Mouse (Mus musculus) midbrain, embryonic 13.5 days (tissue): ENCODE measurements around the gene Rdh16. TPM values are rescaled to one million over a fixed set of nuclear protein-coding genes. Genes with fewer than 3 reads are reported as not detected.
"Not testable (repeated sequence)": the region's sequence is repeated elsewhere in the genome, so short reads cannot be mapped to it uniquely, and the experiment has no call there.

Experiments
- ATAC-seq: fragments of 200-750 bp; cut with Nextera tagmentation; 2 replicates; pipeline ENCODE4 v1.8.0; 2017; ENCODE audit warnings: mild to moderate bottlenecking, moderate TSS enrichment, moderate library complexity
- H3K27ac ChIP-seq: fragments of 300-500 bp; sonication (generic); 2 replicates; pipeline ENCODE4 v1.5.1; 2015; ENCODE audit warnings: inconsistent platforms, mild to moderate bottlenecking, moderate library complexity
- H3K27me3 ChIP-seq: fragments of 300-500 bp; sonication (generic); 2 replicates; pipeline ENCODE4 v1.6.1; 2015; ENCODE audit warnings: mild to moderate bottlenecking, inconsistent platforms
- H3K36me3 ChIP-seq: fragments of 300-500 bp; sonication (generic); 2 replicates; pipeline ENCODE4 v1.6.1; 2015; ENCODE audit warnings: mild to moderate bottlenecking, inconsistent platforms
- H3K4me1 ChIP-seq: fragments of 300-500 bp; sonication (generic); replicated peaks from 2 replicates; pipeline ENCODE4 v1.6.1; 2015; ENCODE audit warnings: inconsistent platforms
- H3K4me2 ChIP-seq: fragments of 300-500 bp; sonication (generic); replicated peaks from 2 replicates; pipeline ENCODE4 v1.6.1; 2015; ENCODE audit warnings: moderate library complexity, mild to moderate bottlenecking, inconsistent platforms
- H3K4me3 ChIP-seq: fragments of 300-500 bp; sonication (generic); replicated peaks from 2 replicates; pipeline ENCODE4 v1.5.1; 2015; ENCODE audit warnings: mild to moderate bottlenecking, inconsistent platforms
- H3K9ac ChIP-seq: fragments of 300-500 bp; sonication (generic); replicated peaks from 2 replicates; pipeline ENCODE4 v1.6.1; 2015; ENCODE audit warnings: mild to moderate bottlenecking, inconsistent platforms
- H3K9me3 ChIP-seq: fragments of 300-500 bp; sonication (generic); 2 replicates; pipeline ENCODE4 v1.6.1; 2016; ENCODE audit warnings: mild to moderate bottlenecking, inconsistent platforms
- WGBS: fragments of 180-500 bp; shearing (Covaris S2); methylation state at CpG from one replicate; pipeline ENCODE4 v1.1.7; 2015; 5-methylcytosine and 5-hydroxymethylcytosine counted together
- polyA plus RNA-seq: library from polyadenylated mRNA; unstranded; fragments of >200 nt; fragmentation: Nextera tagmentation; extraction: Ambion mirVana; gene quantifications from 2 replicates; pipeline ENCODE4 v1.2.1, GENCODE M21; 2015

Gene Rdh16
- polyA plus RNA-seq, 1 experiment from 2014 or later = not detected

DNA sequence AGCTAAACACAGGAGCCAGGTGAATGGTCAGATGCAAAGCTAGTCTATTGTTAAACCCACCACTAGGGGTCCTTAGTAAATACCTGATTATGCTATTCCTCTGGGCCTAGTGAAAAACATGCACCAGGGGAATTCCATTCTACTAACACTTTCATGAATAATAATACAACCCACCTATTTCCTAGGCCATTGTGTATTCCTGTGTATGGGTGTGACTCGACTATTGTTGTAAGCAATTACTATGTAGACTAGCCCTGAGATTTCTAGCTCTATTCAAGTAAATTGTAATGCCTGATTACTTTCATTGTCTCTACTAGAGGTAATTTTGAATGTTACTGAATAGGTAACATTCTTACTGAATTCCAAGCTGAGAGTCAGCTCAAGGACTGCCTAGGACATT lies 15.5 kb upstream of the Rdh16 start:
- not testable (repeated sequence) for H3K9ac ChIP-seq, H3K4me3 ChIP-seq, H3K4me1 ChIP-seq, H3K9me3 ChIP-seq, H3K36me3 ChIP-seq, H3K27ac ChIP-seq, H3K27me3 ChIP-seq, H3K4me2 ChIP-seq, ATAC-seq
- 78% methylated on average over 1 of the region's 1 CpGs for WGBS

DNA sequence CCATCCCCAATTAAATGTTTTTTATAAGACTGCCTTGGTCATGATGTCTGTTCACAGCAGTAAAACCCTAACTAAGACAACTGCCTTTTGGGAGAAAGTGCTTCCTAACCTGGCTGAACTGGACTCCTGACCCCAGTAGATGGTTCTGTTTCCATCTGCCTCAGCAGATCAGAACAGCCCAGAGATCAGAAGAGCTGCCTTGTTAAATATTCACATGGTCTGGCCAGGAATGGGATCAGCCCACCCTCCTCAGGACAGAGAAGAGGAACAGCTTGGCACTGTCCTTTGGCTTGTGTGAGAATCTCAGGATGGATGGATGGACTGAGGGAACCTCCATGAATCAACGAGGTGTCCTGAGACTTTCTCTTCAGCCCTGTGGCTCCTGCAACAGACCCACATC lies 1.7 kb upstream of the Rdh16 start:
- Histone ChIP-seq H3K9ac (no peak overlapping the region), H3K9me3 (no peaks in the 10 kb centered on the region), H3K4me1 (no peaks in the 10 kb centered on the region), H3K4me3 (no peak overlapping the region), H3K27ac (no peak overlapping the region), H3K4me2 (no peak overlapping the region), H3K36me3 (no peaks in the 10 kb centered on the region), H3K27me3 (no peaks in the 10 kb centered on the region)
- no peak for ATAC-seq
- 69% methylated on average over 1 of the region's 1 CpGs for WGBS

DNA sequence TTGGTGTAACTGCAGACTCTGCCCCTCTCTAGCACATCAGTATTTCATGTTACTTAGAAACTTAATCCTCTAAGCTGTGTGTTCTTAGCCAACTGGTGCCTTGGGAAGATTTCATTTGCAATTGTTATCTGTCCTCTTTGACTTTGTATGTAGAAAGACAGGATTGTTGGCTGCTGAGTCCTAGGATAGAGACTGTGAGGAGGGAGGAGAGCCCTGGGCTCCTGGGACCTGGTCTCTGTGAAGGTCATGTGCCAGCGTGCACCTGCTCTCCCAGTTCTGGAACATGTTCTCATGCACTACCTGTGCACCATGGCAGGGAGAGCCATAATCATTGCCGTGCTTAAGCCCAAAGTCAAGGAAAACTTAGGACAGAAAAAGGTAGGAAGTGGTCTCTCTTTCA lies 660 bp downstream of the Rdh16 start:
- Histone ChIP-seq H3K4me1 (no peaks in the 10 kb centered on the region), H3K9me3 (no peaks in the 10 kb centered on the region), H3K27me3 (no peaks in the 10 kb centered on the region), H3K9ac (no peak overlapping the region), H3K27ac (no peak overlapping the region), H3K4me3 (no peak overlapping the region), H3K36me3 (no peaks in the 10 kb centered on the region), H3K4me2 (no peak overlapping the region)
- 92% methylated on average over 2 of the region's 2 CpGs for WGBS
- no peak for ATAC-seq

DNA sequence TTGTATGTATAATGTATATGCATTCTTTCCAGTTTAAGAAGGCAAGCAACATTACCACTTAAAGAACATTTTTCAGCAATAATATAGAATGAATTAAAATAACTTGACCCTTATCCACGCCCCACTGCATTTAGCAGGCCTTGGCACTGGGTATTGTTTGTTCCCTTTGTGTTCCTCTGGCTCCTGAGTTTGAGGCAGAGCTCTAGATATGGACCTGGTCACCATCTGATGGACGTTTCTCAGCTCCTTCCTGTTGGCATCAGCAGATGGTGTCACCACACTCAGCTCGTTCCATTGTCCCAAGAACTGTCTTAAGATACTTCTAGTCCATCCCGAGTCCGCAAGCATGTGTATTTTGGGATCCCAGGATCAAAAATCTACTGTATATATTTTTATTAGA lies 1.3 kb downstream of the Rdh16 start:
- Histone ChIP-seq H3K36me3 (no peaks in the 10 kb centered on the region), H3K9ac (no peak overlapping the region), H3K4me3 (no peak overlapping the region), H3K27ac (no peak overlapping the region), H3K9me3 (no peaks in the 10 kb centered on the region), H3K27me3 (no peaks in the 10 kb centered on the region), H3K4me1 (no peaks in the 10 kb centered on the region), H3K4me2 (no peak overlapping the region)
- no peak for ATAC-seq
- WGBS = 85% methylated on average over 5 of the region's 5 CpGs

DNA sequence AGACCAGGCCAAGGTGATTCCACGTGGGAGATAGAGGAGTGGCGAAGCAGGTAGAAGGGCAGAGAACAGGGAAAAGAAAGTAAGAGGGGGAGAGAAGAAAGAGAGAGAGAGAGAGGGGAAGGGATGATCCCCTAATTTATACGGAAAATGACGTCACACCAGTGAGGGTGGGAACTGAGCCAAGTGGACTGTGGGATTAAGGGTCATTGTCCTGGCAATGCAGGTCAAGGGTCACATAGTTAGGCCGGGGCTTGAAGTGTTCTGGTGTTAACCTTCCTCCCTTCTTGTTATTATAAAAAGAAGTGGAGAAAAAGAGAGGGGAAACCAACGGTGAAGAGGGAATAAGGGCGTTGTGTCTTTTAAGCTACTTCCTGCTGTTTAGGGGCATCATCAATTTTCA lies 3.5 kb downstream of the Rdh16 start:
- Histone ChIP-seq H3K9me3 (no peaks in the 10 kb centered on the region), H3K4me3 (no peak overlapping the region), H3K9ac (no peak overlapping the region), H3K4me1 (no peaks in the 10 kb centered on the region), H3K27ac (no peak overlapping the region), H3K4me2 (no peak overlapping the region), H3K27me3 (no peaks in the 10 kb centered on the region), H3K36me3 (no peaks in the 10 kb centered on the region)
- 45% methylated on average over 7 of the region's 7 CpGs for WGBS
- no peak for ATAC-seq

DNA sequence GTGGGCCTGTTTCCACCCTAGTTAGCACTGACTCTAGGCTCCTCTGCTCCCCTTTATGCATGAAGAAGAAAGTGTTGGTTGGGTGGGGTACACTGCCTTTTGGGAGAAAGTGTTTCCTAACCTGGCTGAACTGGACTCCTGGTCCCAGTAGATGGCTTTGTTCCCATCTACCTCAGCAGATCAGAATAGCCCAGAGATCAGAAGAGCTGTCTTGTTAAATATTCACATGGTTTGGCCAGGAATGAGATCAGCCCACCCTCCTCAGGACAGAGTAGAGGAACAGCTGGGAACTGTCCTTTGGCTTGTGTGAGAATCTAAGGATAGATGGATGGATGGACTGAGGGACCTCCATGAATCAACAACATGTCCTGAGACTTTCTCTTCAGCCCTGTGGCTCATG lies 14.9 kb downstream of the Rdh16 start:
- no peaks in the 10 kb centered on the region for H3K27me3 ChIP-seq
- ATAC-seq = no peak
- no peak overlapping the region for H3K4me3 ChIP-seq
- H3K36me3 ChIP-seq = no peaks in the 10 kb centered on the region
- no peak overlapping the region for H3K4me2 ChIP-seq
- H3K9ac ChIP-seq = no peak overlapping the region
- H3K4me1 ChIP-seq = no peaks in the 10 kb centered on the region
- peaks cover 8% of the 10 kb centered on the region; the same call in 1 of the 2 replicates for H3K9me3 ChIP-seq
- H3K27ac ChIP-seq = no peak overlapping the region

DNA sequence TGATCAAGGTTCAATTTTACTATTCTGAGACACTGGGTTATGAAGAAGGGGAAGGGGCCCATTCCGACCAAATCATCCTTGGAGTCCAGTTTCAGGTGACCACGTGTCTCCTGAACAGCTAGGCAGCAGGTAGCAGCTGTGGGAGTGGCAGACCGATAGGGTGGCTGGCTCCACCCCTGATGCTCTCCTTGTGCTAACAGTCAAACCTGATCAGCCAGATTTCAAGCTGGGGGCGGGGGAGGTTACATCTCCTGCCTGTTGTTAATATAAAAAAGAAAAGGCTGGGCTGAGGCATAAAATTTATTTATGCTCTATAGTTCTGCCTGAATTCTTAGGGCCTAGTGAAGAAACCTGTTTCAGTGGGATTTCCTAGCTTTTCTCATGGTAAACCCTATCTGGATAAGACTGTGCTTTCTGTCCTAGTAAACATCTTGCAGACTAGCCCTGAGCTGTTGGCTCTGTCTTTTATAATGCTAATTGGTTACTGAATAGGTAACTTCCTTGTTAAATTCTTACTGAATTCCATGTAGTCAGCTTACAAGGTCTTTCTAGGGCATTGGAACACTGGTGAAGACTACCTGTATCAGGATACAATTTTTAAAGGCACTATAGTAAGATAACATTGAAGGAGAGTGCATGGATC lies 16.4 kb downstream of the Rdh16 start:
- not testable (repeated sequence) for H3K27ac ChIP-seq, H3K9me3 ChIP-seq, H3K4me3 ChIP-seq, H3K36me3 ChIP-seq, H3K27me3 ChIP-seq, H3K4me2 ChIP-seq, H3K9ac ChIP-seq, H3K4me1 ChIP-seq, ATAC-seq
- 82% methylated on average over 4 of the region's 4 CpGs for WGBS

DNA sequence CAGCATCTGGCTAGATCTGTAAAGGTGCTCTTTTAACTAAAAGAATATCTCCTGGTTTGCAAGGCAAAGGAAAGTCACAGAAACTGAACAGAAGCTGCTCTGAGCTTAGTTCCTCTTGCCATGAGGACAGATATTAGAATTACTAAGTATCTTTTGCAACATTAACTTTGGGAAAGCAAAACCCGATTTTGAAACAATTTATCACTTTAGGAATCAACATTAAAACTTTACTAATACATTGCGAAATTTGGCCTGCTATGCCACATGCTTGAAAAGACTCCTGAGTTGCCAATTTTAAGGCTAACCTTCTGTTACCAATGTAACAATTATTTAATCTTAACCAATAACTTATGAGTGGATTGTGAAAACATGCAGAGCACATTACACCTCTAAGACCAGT lies 20.9 kb downstream of the Rdh16 start:
- ATAC-seq, H3K4me2 ChIP-seq, H3K9me3 ChIP-seq, H3K9ac ChIP-seq, H3K4me3 ChIP-seq, H3K27ac ChIP-seq, H3K4me1 ChIP-seq, H3K36me3 ChIP-seq, H3K27me3 ChIP-seq: not testable (repeated sequence)
- WGBS = 92% methylated on average over 2 of the region's 2 CpGs

DNA sequence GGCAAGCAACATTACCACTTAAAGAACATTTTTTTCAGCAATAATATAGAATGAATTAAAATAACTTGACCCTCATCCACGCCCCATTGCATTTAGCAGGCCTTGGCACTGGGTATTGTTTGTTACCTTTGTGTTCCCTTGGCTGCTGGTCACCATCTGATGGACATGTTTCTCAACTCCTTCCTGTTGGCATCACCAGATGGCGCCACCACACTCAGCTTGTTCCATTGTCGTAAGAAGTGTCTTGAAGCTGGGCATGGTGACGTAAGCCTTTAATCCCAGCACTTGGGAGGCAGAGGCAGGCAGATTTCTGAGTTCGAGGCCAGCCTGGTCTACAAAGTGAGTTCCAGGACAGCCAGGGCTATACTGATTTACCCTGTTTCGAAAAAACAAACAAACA lies 24.4 kb downstream of the Rdh16 start:
- 80% methylated on average over 6 of the region's 6 CpGs for WGBS
- no peaks in the 10 kb centered on the region for H3K27me3 ChIP-seq

DNA sequence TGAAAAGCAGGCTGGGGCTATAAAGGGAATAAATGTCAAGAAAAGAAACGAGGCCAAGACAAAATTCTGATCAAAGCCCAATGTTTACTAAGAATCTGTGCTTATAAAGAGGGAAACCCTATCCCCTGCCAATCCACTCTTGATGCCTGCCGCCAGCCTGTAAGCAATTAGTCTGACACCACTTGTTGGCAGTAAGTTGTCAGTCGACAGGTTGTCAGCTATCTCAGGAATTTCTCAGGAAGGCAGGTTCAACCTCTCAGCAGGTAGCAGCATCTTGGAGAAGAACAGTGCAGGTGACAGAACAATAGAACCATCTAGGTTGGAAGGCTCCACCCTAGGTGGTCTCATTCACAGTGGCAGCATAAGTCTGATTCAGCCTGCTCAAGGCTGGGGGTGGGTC lies 28.2 kb downstream of the Rdh16 start:
- H3K4me1 ChIP-seq = no peaks in the 10 kb centered on the region
- H3K9ac ChIP-seq = no peak overlapping the region
- no peaks in the 10 kb centered on the region for H3K36me3 ChIP-seq
- H3K9me3 ChIP-seq = no peaks in the 10 kb centered on the region
- ATAC-seq = no peak
- no peak overlapping the region for H3K4me3 ChIP-seq
- H3K27ac ChIP-seq = no peak overlapping the region
- no peak overlapping the region for H3K4me2 ChIP-seq
- H3K27me3 ChIP-seq = no peaks in the 10 kb centered on the region
- 77% methylated on average over 3 of the region's 3 CpGs for WGBS

More for the DNA sequence above, 24.4 kb downstream of the Rdh16 start:
- Histone ChIP-seq H3K4me3 (no peak overlapping the region), H3K4me1 (no peaks in the 10 kb centered on the region), H3K36me3 (no peaks in the 10 kb centered on the region), H3K4me2 (no peak overlapping the region), H3K9ac (no peak overlapping the region), H3K9me3 (peaks cover 4% of the 10 kb centered on the region; the same call in 1 of the 2 replicates), H3K27ac (no peak overlapping the region)
- no peak for ATAC-seq

DNA sequence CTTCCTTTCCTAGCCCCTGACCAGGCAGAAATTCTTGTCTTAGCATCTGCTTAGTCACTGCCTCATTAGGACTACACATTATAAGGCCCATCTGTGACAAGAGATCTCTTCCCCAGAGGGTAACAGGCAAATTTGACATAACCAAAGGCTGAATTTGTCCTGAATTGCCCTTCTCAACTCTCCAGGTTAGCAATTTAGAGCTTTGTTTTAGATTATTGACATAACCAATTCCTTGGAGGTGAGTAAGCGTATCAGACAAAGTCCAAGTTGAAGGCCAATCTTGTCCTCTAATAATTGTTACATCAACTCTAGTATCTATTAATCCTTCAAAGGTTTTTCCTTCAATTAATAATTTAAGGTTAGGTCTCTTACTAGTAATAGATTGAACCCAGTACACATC lies 33.2 kb downstream of the Rdh16 start:
- not testable (repeated sequence) for H3K4me1 ChIP-seq, H3K36me3 ChIP-seq, H3K9ac ChIP-seq, H3K27me3 ChIP-seq, H3K27ac ChIP-seq, ATAC-seq, H3K4me3 ChIP-seq, H3K4me2 ChIP-seq, H3K9me3 ChIP-seq
- 98% methylated on average over 1 of the region's 1 CpGs for WGBS

DNA sequence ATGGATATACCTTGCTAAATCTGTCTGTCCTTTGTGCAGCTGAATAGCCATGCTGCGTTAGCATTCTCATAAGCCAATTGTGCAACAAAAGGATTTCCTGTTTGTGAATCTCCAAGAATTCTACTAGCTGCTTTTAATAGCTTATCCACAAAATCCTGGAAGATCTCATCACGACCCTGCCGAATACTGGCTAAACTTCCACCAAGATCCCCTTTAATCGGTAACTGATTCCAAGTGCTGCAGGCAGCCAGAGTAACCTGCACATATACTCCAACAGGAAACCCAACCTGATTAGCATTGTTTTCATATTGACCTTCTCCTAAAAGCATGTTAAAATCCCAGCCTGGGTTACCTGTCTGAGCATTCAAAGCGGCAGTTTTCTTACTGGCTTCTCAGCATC lies 34.3 kb downstream of the Rdh16 start:
- Histone ChIP-seq H3K36me3 (no peaks in the 10 kb centered on the region), H3K9ac (no peak overlapping the region), H3K27ac (no peak overlapping the region), H3K4me2 (no peak overlapping the region), H3K9me3 (peaks cover 2% of the 10 kb centered on the region; the same call in 1 of the 2 replicates), H3K4me1 (no peaks in the 10 kb centered on the region), H3K27me3 (no peaks in the 10 kb centered on the region), H3K4me3 (no peak overlapping the region)
- WGBS = 76% methylated on average over 5 of the region's 5 CpGs
- ATAC-seq = no peak

DNA sequence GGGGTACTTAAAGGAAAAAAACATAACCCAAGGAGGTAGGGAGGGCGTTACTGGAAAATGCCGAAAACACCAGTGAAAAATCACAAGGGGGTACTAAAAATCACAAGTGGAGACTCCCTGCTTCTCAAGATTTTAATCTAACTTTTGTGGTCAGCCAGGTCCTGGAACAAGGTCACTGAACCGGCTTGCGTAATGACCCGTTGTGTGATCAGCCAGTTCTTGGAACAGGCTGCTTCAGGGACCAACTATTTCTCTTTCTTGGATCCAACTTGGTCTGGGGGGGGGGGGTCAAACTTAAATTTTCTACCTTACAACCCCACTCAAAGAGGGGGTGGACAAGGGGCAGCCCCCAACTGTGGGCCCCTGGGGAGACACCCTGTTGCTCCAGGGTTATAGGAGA lies 36.8 kb downstream of the Rdh16 start:
- H3K9me3 ChIP-seq, H3K4me2 ChIP-seq, H3K27me3 ChIP-seq, ATAC-seq, H3K4me3 ChIP-seq, H3K9ac ChIP-seq, H3K4me1 ChIP-seq, H3K27ac ChIP-seq, H3K36me3 ChIP-seq: not testable (repeated sequence)
- WGBS = 94% methylated on average over 5 of the region's 5 CpGs
